Mouse (Mus musculus): ENCODE measurements around the gene Olfr1056.
"Not testable (repeated sequence)": the region's sequence is repeated elsewhere in the genome, so short reads cannot be mapped to it uniquely, and the experiment has no call there.

DNA sequence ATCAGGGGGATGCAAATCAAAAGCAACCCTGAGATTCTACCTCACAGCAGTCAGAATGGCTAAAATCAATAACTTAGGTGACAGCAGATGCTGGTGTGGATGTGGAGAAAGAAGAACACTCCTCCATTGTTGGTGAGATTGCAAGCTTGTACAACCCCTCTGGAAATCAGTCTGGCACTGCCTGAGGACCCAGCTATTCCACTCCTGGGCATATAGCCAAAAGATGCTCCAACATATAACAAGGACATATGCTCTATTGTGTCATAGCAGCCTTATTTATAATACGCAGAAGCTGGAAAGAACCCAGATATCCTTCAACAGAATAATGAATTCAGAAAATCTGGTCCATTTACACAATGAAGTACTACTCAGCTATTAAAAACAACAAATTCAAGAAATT is 10.5 kb downstream of the Olfr1056 start:
- TF ChIP-seq POLR2A (IDR thresholded peaks at IDR 0.05; ENCODE audit: borderline replicate concordance, extremely low read depth, low read depth, low read length); CTCF (IDR thresholded peaks at IDR 0.05; ENCODE audit: insufficient read depth, low read length): not testable (repeated sequence)

Data from lung, adult 2 months (tissue).